Mouse (Mus musculus): ENCODE data around the gene Arhgap23. TPM values are rescaled to one million over a fixed set of nuclear protein-coding genes. Genes with fewer than 3 reads are reported as not detected.

Arhgap23 gene
- polyA plus RNA-seq, 1 experiment from 2014 or later: 7.8 TPM

DNA sequence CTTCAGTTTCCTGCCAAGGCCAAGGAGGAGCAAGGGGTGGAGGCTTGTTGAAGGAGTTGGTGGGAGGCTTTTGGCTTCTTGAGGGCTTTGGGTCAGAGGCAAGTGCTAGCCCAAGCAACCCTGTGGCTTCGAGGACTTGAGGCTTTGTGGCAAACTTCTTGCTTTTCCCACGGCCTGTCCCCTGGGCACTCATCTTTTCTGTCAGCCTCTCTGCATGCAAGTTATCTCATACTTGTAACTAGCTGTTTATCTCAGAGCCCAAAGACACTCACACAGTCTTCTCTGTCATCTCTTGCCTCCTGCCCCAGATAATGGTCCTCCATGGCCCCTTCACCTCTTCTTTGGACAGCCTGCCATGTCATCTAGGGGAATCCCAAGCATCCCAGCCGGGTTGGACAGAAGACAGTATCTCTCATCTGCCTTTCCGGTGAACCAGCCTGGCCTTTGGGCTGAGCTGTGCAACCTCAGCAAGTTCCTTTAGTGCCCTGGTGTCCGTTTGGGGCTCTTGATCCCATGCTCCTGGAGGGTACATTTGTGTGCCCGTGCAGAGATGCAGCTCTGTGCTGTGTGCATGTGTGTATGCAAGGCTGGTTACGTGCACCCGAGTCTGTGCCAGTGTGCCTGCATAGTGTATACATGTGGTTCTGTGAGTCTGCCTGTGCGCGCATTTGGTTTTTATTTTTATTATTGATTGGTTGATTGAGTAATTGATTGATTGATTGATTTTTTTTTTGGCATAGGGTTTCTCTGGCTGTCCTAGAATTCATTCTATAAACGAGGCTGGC, 27.8 kb downstream of the Arhgap23 start:
- H3K9ac ChIP-seq (replicated peaks; ENCODE audit: low read length): no peak overlapping the region
- no peaks in the 10 kb centered on the region for H3K9me3 ChIP-seq (ENCODE audit: control insufficient read depth, low read length)
- DNase-seq (no peak), ATAC-seq (ENCODE audit: low FRiP score, low TSS enrichment) (no peak)
- H3K4me2 ChIP-seq (ENCODE audit: low read length): no peak overlapping the region
- no peak overlapping the region for H3K27ac ChIP-seq (replicated peaks; ENCODE audit: low read depth, low read length)
- H3K27me3 ChIP-seq (ENCODE audit: control insufficient read depth, insufficient read depth, low read length): peaks cover 30% of the 10 kb centered on the region; the same call in 1 of the 2 replicates
- no peaks in the 10 kb centered on the region for H3K36me3 ChIP-seq (ENCODE audit: control insufficient read depth, insufficient read depth, low read length)
- no peak overlapping the region for H3K4me3 ChIP-seq (replicated peaks; ENCODE audit: low read depth, low read length)
- H3K4me1 ChIP-seq (ENCODE audit: control insufficient read depth, insufficient read depth, low read length): peaks cover 19% of the 10 kb centered on the region
- WGBS: 90% methylated on average over 11 of the region's 11 CpGs

DNA sequence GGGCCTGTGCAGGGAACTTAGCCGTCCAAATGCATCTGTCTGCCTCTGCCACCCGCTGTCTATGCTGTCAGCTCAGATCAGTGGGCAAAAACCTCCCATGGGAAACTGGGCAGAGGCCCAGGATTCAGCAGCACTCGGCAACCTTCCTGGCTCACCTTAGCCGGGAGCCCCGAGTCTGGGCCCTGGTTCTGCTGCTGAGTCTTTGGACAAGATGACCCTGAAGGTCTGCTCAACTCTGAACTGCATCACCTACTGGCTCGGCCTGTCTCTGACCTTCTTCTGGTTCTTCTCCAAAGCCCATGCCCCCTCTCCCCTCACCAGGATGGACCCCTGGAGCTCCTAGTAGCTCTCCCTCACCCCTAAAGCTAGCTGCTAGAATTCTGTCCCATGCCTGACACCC, 30.3 kb downstream of the Arhgap23 start:
- Histone ChIP-seq H3K27me3 (ENCODE audit: control insufficient read depth, insufficient read depth, low read length) (peaks cover 9% of the 10 kb centered on the region; the same call in 1 of the 2 replicates), H3K9ac (replicated peaks; ENCODE audit: low read length) (no peak overlapping the region), H3K27ac (replicated peaks; ENCODE audit: low read depth, low read length) (no peak overlapping the region), H3K4me3 (replicated peaks; ENCODE audit: low read depth, low read length) (no peak overlapping the region), H3K4me1 (ENCODE audit: control insufficient read depth, insufficient read depth, low read length) (peaks cover 16% of the 10 kb centered on the region), H3K9me3 (ENCODE audit: control insufficient read depth, low read length) (no peaks in the 10 kb centered on the region), H3K36me3 (ENCODE audit: control insufficient read depth, insufficient read depth, low read length) (no peaks in the 10 kb centered on the region), H3K4me2 (ENCODE audit: low read length) (no peak overlapping the region)
- DNase-seq: no peak
- 75% methylated on average over 6 of the region's 6 CpGs for WGBS
- no peak for ATAC-seq (ENCODE audit: low FRiP score, low TSS enrichment)

DNA sequence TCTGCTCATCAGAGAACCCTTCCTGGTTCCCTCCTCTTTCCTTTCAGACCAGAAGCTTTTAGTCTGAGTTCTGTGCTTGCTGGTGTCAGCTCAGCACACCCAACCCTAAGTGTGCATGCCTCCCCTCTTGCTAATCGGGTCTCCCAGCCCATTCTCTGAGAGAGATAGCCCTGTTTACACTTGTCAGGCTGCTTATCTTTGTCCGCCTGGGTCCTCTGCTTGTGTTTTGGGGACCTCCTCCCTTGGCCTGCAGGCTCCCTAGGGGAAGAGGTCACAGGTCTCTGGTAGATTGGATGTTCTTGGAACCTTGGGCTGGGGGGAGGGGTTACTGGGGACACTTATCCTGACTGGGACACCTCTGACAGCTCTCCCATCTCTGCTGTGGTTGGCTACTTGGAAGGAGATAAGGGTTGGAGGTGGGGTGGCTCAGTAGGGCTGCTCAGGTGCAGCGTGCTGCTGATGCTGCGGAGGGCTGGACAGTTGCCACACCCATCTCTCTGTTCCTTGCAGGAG, 30.7 kb downstream of the Arhgap23 start:
- Histone ChIP-seq H3K27ac (replicated peaks; ENCODE audit: low read depth, low read length) (no peak overlapping the region), H3K36me3 (ENCODE audit: control insufficient read depth, insufficient read depth, low read length) (no peaks in the 10 kb centered on the region), H3K27me3 (ENCODE audit: control insufficient read depth, insufficient read depth, low read length) (peaks cover 7% of the 10 kb centered on the region; the same call in 1 of the 2 replicates), H3K4me2 (ENCODE audit: low read length) (no peak overlapping the region), H3K4me3 (replicated peaks; ENCODE audit: low read depth, low read length) (no peak overlapping the region), H3K9me3 (ENCODE audit: control insufficient read depth, low read length) (no peaks in the 10 kb centered on the region), H3K9ac (replicated peaks; ENCODE audit: low read length) (no peak overlapping the region), H3K4me1 (ENCODE audit: control insufficient read depth, insufficient read depth, low read length) (peaks cover 17% of the 10 kb centered on the region)
- DNase-seq (no peak), ATAC-seq (ENCODE audit: low FRiP score, low TSS enrichment) (no peak)
- WGBS: 63% methylated on average over 4 of the region's 4 CpGs

DNA sequence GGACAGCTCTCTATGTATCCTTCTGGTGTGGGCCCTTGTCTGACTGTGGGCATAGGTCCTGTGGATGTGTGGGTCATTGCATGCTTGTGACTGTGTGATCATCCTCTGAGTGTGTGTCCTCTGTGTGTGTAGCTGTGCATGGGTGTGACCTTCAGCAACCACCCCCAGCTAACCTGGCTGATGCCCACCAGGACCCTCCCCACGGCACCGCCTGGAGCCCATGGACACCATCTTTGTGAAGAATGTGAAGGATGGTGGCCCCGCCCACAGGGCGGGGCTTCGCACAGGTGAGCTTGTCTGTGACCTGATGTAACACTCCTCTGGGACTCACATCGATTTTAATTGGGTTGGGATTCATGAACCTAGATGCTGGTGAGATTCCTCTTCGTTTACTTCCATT, 32.6 kb downstream of the Arhgap23 start:
- DNase-seq: no peak
- Histone ChIP-seq H3K27me3 (ENCODE audit: control insufficient read depth, insufficient read depth, low read length) (no peaks in the 10 kb centered on the region), H3K4me1 (ENCODE audit: control insufficient read depth, insufficient read depth, low read length) (peaks cover 19% of the 10 kb centered on the region), H3K4me2 (ENCODE audit: low read length) (no peak overlapping the region), H3K4me3 (replicated peaks; ENCODE audit: low read depth, low read length) (no peak overlapping the region), H3K9me3 (ENCODE audit: control insufficient read depth, low read length) (no peaks in the 10 kb centered on the region), H3K36me3 (ENCODE audit: control insufficient read depth, insufficient read depth, low read length) (peaks cover 12% of the 10 kb centered on the region), H3K27ac (replicated peaks; ENCODE audit: low read depth, low read length) (no peak overlapping the region), H3K9ac (replicated peaks; ENCODE audit: low read length) (no peak overlapping the region)
- 79% methylated on average over 7 of the region's 7 CpGs for WGBS
- no peak for ATAC-seq (ENCODE audit: low FRiP score, low TSS enrichment)

DNA sequence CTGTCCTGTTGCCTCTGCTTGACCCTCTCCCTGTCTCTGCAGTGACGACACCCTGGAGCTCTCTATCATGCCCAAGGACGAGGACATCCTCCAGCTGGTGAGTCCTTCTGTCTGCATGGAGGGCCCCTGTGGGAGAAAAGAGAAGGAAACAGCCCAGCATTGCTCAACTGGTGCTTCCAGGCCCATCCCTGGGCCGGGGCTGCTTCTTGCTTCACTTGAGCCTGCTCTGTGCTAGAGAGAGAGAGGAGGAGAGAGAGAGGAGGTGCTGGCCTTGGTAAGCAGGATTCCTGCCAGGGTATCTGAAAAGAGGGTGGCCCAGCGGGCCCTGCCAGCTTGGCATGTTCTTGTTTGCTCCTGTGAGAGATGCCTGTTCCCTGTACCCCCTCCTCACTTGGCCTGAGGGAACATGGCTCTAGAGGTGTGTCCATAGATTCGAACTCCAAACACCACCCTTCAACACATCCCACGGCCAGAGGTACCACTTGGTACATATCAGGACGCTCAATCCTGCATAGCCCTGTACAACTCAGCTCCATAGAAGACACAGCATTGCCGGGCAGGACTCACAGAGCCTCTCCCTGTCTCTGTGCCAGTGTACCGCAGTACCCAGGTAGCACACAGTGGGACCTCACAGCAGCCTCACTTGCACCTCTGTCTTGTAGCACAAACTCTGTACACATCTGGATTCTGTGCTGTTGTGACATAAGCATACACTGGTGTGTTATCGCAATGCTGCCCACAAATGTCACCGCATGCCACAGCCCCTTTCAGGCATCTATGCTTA, 33.5 kb downstream of the Arhgap23 start:
- no peak for DNase-seq
- H3K27me3 ChIP-seq (ENCODE audit: control insufficient read depth, insufficient read depth, low read length): no peaks in the 10 kb centered on the region
- no peak overlapping the region for H3K9ac ChIP-seq (replicated peaks; ENCODE audit: low read length)
- H3K27ac ChIP-seq (replicated peaks; ENCODE audit: low read depth, low read length): no peak overlapping the region
- H3K4me2 ChIP-seq (ENCODE audit: low read length): no peak overlapping the region
- WGBS: 89% methylated on average over 11 of the region's 11 CpGs
- H3K9me3 ChIP-seq (ENCODE audit: control insufficient read depth, low read length): no peaks in the 10 kb centered on the region
- H3K4me3 ChIP-seq (replicated peaks; ENCODE audit: low read depth, low read length): no peak overlapping the region
- ATAC-seq (ENCODE audit: low FRiP score, low TSS enrichment): no peak
- H3K4me1 ChIP-seq (ENCODE audit: control insufficient read depth, insufficient read depth, low read length): peaks cover 27% of the 10 kb centered on the region
- peaks cover 19% of the 10 kb centered on the region for H3K36me3 ChIP-seq (ENCODE audit: control insufficient read depth, insufficient read depth, low read length)

DNA sequence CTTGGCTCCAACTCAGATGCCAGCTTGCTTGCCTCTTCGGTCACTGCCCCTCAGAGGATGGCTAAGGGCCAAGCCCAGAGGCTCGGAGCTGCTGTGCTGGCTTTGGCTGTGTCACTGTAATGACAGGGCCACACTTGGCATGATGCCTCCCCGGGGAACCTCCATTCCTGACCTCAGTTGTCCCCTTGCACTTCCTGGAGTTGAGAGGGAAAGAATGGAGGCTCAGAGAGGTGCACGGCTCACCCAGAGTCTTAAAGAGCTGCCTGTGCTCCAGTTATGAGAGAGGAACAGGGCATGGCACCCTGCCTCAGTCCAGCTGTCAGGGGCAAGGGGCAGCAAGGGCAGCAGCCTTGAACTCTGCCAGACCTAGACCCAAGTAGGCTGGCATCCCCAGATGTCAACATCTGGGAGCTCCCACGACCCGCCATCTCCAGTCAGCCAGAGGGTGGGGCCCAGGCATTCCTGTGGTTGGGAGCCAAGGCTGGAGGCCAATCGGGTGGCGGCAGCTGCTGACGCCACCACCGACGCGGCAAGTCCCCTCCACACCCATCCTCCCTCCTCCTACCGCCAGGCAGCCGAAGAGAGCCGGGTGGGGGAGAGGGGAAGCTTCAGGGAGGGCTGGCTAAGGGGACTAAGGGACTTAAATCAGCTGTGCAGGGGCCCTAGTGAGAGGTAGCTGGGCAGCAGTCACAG, 34.4 kb downstream of the Arhgap23 start:
- no peaks in the 10 kb centered on the region for H3K27me3 ChIP-seq (ENCODE audit: control insufficient read depth, insufficient read depth, low read length)
- peak overlapping the region; percentile 95 for H3K4me2 ChIP-seq (ENCODE audit: low read length)
- DNase-seq: peak; percentile 92
- peak overlapping the region; percentile 76 for H3K27ac ChIP-seq (replicated peaks; ENCODE audit: low read depth, low read length)
- peak; percentile 87 for ATAC-seq (ENCODE audit: low FRiP score, low TSS enrichment)
- H3K4me3 ChIP-seq (replicated peaks; ENCODE audit: low read depth, low read length): peak overlapping the region; percentile 62
- no peaks in the 10 kb centered on the region for H3K9me3 ChIP-seq (ENCODE audit: control insufficient read depth, low read length)
- peaks cover 27% of the 10 kb centered on the region for H3K4me1 ChIP-seq (ENCODE audit: control insufficient read depth, insufficient read depth, low read length)
- WGBS: 12% methylated on average over 15 of the region's 15 CpGs
- peak overlapping the region; percentile 76 for H3K9ac ChIP-seq (replicated peaks; ENCODE audit: low read length)
- H3K36me3 ChIP-seq (ENCODE audit: control insufficient read depth, insufficient read depth, low read length): peaks cover 26% of the 10 kb centered on the region

DNA sequence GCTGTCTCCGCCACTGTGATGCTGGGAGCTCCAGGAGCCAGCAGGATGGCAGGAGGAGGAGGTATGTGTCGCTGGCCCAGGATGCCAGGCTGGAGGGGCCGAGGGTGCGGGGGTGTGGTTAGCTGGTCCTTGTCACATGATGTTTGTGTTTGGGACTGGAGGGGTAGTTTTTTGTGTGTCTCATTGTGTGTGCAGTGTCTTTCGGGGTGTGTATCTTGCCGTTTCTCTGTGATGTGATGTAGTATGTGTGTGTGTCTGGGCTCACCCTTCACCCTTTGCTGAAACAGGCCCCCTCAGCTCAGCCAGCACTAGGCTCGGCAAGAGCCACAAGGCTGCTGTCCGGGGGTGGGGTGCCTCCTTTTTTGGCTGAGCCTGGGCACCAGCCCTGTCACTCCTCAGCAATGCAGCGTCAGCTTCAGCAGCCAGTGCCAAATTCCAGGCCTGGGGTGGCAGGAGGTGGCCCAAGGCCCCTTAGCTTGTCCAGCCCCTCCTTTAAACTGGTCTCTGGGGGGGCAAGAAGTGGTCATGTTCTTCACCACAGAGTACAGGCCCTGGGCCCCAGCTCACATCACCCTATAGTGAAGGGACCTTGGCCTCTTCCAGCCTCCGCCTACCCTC, 35.1 kb downstream of the Arhgap23 start:
- no peaks in the 10 kb centered on the region for H3K27me3 ChIP-seq (ENCODE audit: control insufficient read depth, insufficient read depth, low read length)
- no peak for DNase-seq

DNA sequence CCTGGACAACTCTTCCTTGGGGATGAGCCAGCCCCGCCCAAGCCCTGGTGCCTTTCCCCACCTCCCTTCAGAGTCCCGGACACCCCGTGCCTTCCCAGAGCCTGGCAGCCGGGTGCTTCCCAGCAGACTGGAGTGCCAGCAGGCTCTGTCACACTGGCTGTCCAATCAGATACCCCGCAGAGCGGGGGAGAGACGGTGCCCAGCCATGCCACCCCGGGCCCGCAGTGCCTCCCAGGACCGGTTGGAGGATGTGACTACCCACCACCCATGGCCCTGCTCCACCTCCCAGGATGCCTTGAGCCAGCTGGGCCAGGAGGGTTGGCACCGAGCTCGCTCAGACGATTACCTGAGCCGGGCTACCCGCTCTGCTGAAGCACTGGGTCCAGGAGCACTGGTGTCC, 36.3 kb downstream of the Arhgap23 start:
- Histone ChIP-seq H3K4me2 (ENCODE audit: low read length) (peak overlapping the region; percentile 95), H3K27ac (replicated peaks; ENCODE audit: low read depth, low read length) (no peak overlapping the region), H3K9ac (replicated peaks; ENCODE audit: low read length) (0 out of 2 replicates have a peak overlapping the region, but pooled peaks have one; percentile 76), H3K36me3 (ENCODE audit: control insufficient read depth, insufficient read depth, low read length) (peaks cover 42% of the 10 kb centered on the region), H3K4me1 (ENCODE audit: control insufficient read depth, insufficient read depth, low read length) (peaks cover 27% of the 10 kb centered on the region), H3K4me3 (replicated peaks; ENCODE audit: low read depth, low read length) (peak overlapping the region; percentile 62), H3K9me3 (ENCODE audit: control insufficient read depth, low read length) (no peaks in the 10 kb centered on the region), H3K27me3 (ENCODE audit: control insufficient read depth, insufficient read depth, low read length) (no peaks in the 10 kb centered on the region)
- no peak for DNase-seq
- no peak for ATAC-seq (ENCODE audit: low FRiP score, low TSS enrichment)
- WGBS: 94% methylated on average over 15 of the region's 15 CpGs

More for the DNA sequence above, 35.1 kb downstream of the Arhgap23 start:
- peak; percentile 51; the same call in 1 of the 2 replicates for ATAC-seq (ENCODE audit: low FRiP score, low TSS enrichment)
- WGBS: 25% methylated on average over 10 of the region's 10 CpGs
- Histone ChIP-seq H3K4me1 (ENCODE audit: control insufficient read depth, insufficient read depth, low read length) (peaks cover 27% of the 10 kb centered on the region), H3K9me3 (ENCODE audit: control insufficient read depth, low read length) (no peaks in the 10 kb centered on the region), H3K4me2 (ENCODE audit: low read length) (peak overlapping the region; percentile 95), H3K36me3 (ENCODE audit: control insufficient read depth, insufficient read depth, low read length) (peaks cover 30% of the 10 kb centered on the region), H3K9ac (replicated peaks; ENCODE audit: low read length) (peak overlapping the region; percentile 76), H3K4me3 (replicated peaks; ENCODE audit: low read depth, low read length) (peak overlapping the region; percentile 62), H3K27ac (replicated peaks; ENCODE audit: low read depth, low read length) (peak overlapping the region; percentile 76)

All from midbrain, embryonic 14.5 days (tissue).